26 mouse cellular contexts compared by ENCODE assay signal in genomic region chr19:46564043-46564462, GRCm38 (mm10). TPM values are rescaled to one million over a fixed set of nuclear protein-coding genes. Genes with fewer than 3 reads are reported as not detected.
DNase-seq lines count a peak whose midpoint lies in the region; ATAC-seq and TF ChIP-seq lines count a peak whose summit lies in the region.
"Had no signal": no experiment of that assay in that cellular context is flagged by ENCODE, and none has a peak within 500 bp of the region (broad histone marks: within the 10 kb centered on the region; RNA-seq: fewer than 3 reads in every experiment).

No protein-coding gene starts in this region.

- no peak for TF ChIP-seq CTCF in gastrocnemius, adult 2 months (IDR thresholded peaks at IDR 0.05)

- H3K27ac ChIP-seq in gastrocnemius, adult 2 months: peak overlapping the region; percentile 92
- no peak overlapping the region; the same call in 1 of the 2 replicates for H3K27ac ChIP-seq in heart, embryonic 16.5 days (ENCODE audit: low read length)
- H3K27ac ChIP-seq in heart, embryonic 11.5 days (ENCODE audit: low read depth, low read length): no peak overlapping the region
- H3K27ac ChIP-seq in midbrain, embryonic 12.5 days (replicated peaks): no peak overlapping the region
- H3K27ac ChIP-seq in midbrain, embryonic 10.5 days (replicated peaks): no peak overlapping the region
- H3K27ac ChIP-seq in forebrain, embryonic 11.5 days (ENCODE audit: low read depth, low read length): no peak overlapping the region
- H3K27ac ChIP-seq: embryonic facial prominence, embryonic 13.5 days; forebrain, embryonic 10.5 days; hindbrain, embryonic 15.5 days; liver, embryonic 13.5 days; macrophage; neural tube, embryonic 13.5 days; stomach, embryonic 15.5 days had no signal

- peaks cover 16% of the 10 kb centered on the region for H3K4me1 ChIP-seq in heart, embryonic 16.5 days (ENCODE audit: control insufficient read depth, insufficient read depth, low read length)
- peaks cover 17% of the 10 kb centered on the region for H3K4me1 ChIP-seq in heart, embryonic 11.5 days (ENCODE audit: control insufficient read depth, insufficient read depth, low read length)
- H3K4me1 ChIP-seq in midbrain, embryonic 12.5 days: no peaks in the 10 kb centered on the region
- H3K4me1 ChIP-seq in midbrain, embryonic 10.5 days: peaks cover 3% of the 10 kb centered on the region; the same call in 1 of the 2 replicates
- H3K4me1 ChIP-seq in forebrain, embryonic 11.5 days (replicated peaks; ENCODE audit: control insufficient read depth, insufficient read depth, low read length): no peaks in the 10 kb centered on the region
- H3K4me1 ChIP-seq: hindbrain, embryonic 15.5 days had no signal

- H3K36me3 ChIP-seq in heart, embryonic 16.5 days (ENCODE audit: control insufficient read depth, insufficient read depth): no peaks in the 10 kb centered on the region
- no peaks in the 10 kb centered on the region; the same call in 1 of the 2 replicates for H3K36me3 ChIP-seq in heart, embryonic 11.5 days (ENCODE audit: control insufficient read depth, insufficient read depth, low read length)
- peaks cover 12% of the 10 kb centered on the region for H3K36me3 ChIP-seq in midbrain, embryonic 12.5 days
- H3K36me3 ChIP-seq in midbrain, embryonic 10.5 days: peaks cover 45% of the 10 kb centered on the region
- no peaks in the 10 kb centered on the region for H3K36me3 ChIP-seq in forebrain, embryonic 11.5 days (ENCODE audit: control insufficient read depth, insufficient read depth, low read length)
- H3K36me3 ChIP-seq: G1E; liver, embryonic 13.5 days; stomach, embryonic 15.5 days had no signal

- H3K9ac ChIP-seq in heart, embryonic 16.5 days (ENCODE audit: low read length): no peak overlapping the region
- no peak overlapping the region for H3K9ac ChIP-seq in heart, embryonic 11.5 days (ENCODE audit: low read depth, low read length)
- 0 out of 2 replicates have a peak overlapping the region, but pooled peaks have one; percentile 6 for H3K9ac ChIP-seq in midbrain, embryonic 12.5 days (replicated peaks)
- H3K9ac ChIP-seq in forebrain, embryonic 11.5 days (ENCODE audit: low read length): no peak overlapping the region
- H3K9ac ChIP-seq: embryonic facial prominence, embryonic 13.5 days; forebrain, postnatal 0 days; hindbrain, embryonic 15.5 days; liver, embryonic 13.5 days; neural tube, embryonic 13.5 days; stomach, embryonic 15.5 days had no signal

- no peak overlapping the region for H3K4me3 ChIP-seq in gastrocnemius, adult 2 months
- H3K4me3 ChIP-seq in heart, embryonic 16.5 days (ENCODE audit: low read length): no peak overlapping the region
- no peak overlapping the region for H3K4me3 ChIP-seq in heart, embryonic 11.5 days (ENCODE audit: low read depth, low read length)
- no peak overlapping the region for H3K4me3 ChIP-seq in midbrain, embryonic 12.5 days
- H3K4me3 ChIP-seq in midbrain, embryonic 10.5 days: no peak overlapping the region
- no peak overlapping the region for H3K4me3 ChIP-seq in forebrain, embryonic 11.5 days (ENCODE audit: low read depth, low read length)
- H3K4me3 ChIP-seq: embryonic facial prominence, embryonic 13.5 days; forebrain, embryonic 10.5 days; hindbrain, embryonic 15.5 days; liver, embryonic 13.5 days; neural tube, embryonic 13.5 days; stomach, embryonic 15.5 days had no signal

- no peaks in the 10 kb centered on the region for H3K27me3 ChIP-seq in heart, embryonic 16.5 days (ENCODE audit: control insufficient read depth, insufficient read depth, low read length)
- no peaks in the 10 kb centered on the region for H3K27me3 ChIP-seq in heart, embryonic 11.5 days (ENCODE audit: control insufficient read depth, insufficient read depth, low read length)
- H3K27me3 ChIP-seq in midbrain, embryonic 12.5 days: no peaks in the 10 kb centered on the region
- no peaks in the 10 kb centered on the region for H3K27me3 ChIP-seq in midbrain, embryonic 10.5 days (ENCODE audit: low read depth, poor library complexity, severe bottlenecking)
- no peaks in the 10 kb centered on the region for H3K27me3 ChIP-seq in forebrain, embryonic 11.5 days (ENCODE audit: control insufficient read depth, insufficient read depth, low read length)
- H3K27me3 ChIP-seq: embryonic facial prominence, embryonic 13.5 days; hindbrain, embryonic 15.5 days; liver, embryonic 13.5 days; neural tube, embryonic 13.5 days; stomach, embryonic 15.5 days had no signal

- intact Hi-C loops in gastrocnemius, adult 2 months (cut with DNase I): no loop called here
- intact Hi-C loops in gastrocnemius, postnatal 36 days (cut with DNase I): loop anchor here (5.0 kb wide), 1 partner anchor 62 kb away; the partner anchor contains the start of gene Trim8

- WGBS in heart, embryonic 16.5 days: 79% methylated on average over 14 of the region's 14 CpGs
- WGBS in heart, embryonic 11.5 days (ENCODE audit: insufficient replicate concordance): 76% methylated on average over 14 of the region's 14 CpGs
- 79% methylated on average over 14 of the region's 14 CpGs for WGBS in midbrain, embryonic 12.5 days
- 85% methylated on average over 14 of the region's 14 CpGs for WGBS in midbrain, embryonic 10.5 days
- WGBS in forebrain, embryonic 11.5 days: 76% methylated on average over 14 of the region's 14 CpGs

- 0 out of 2 replicates have a peak, but pooled peaks have one; percentile 11 for ATAC-seq in heart, embryonic 16.5 days (replicated peaks; ENCODE audit: extremely low read depth, insufficient read depth, low FRiP score)
- ATAC-seq in heart, embryonic 11.5 days (replicated peaks; ENCODE audit: insufficient number of reproducible peaks, low FRiP score, low TSS enrichment): no peak
- no peak for ATAC-seq in midbrain, embryonic 12.5 days (ENCODE audit: low FRiP score, low read depth)
- ATAC-seq in monocyte, adult 5-6 weeks (replicated peaks; ENCODE audit: insufficient number of reproducible peaks, low FRiP score, low TSS enrichment, poor library complexity, severe bottlenecking): 0 out of 2 replicates have a peak, but pooled peaks have one; percentile 13
- no peak for ATAC-seq in forebrain, embryonic 11.5 days (replicated peaks; ENCODE audit: low FRiP score)
- ATAC-seq: CD4-positive, CD25-positive, alpha-beta regulatory T cell, adult 4 months; forebrain, postnatal 0 days had no signal

- no peak overlapping the region for H3K4me2 ChIP-seq in heart, embryonic 16.5 days (ENCODE audit: low read depth, low read length)
- no peak overlapping the region for H3K4me2 ChIP-seq in heart, embryonic 11.5 days
- no peak overlapping the region for H3K4me2 ChIP-seq in midbrain, embryonic 12.5 days (replicated peaks)
- H3K4me2 ChIP-seq in forebrain, embryonic 11.5 days (ENCODE audit: low read depth, low read length, severe bottlenecking): no peak overlapping the region
- H3K4me2 ChIP-seq: embryonic facial prominence, embryonic 13.5 days; hindbrain, embryonic 15.5 days; liver, embryonic 13.5 days; neural tube, embryonic 13.5 days; stomach, embryonic 15.5 days had no signal

- no peaks in the 10 kb centered on the region for H3K9me3 ChIP-seq in heart, embryonic 16.5 days (replicated peaks; ENCODE audit: control insufficient read depth, low read length)
- H3K9me3 ChIP-seq in heart, embryonic 11.5 days (replicated peaks; ENCODE audit: control insufficient read depth, low read length): no peaks in the 10 kb centered on the region
- H3K9me3 ChIP-seq in midbrain, embryonic 12.5 days: no peaks in the 10 kb centered on the region
- H3K9me3 ChIP-seq in midbrain, embryonic 10.5 days (replicated peaks): 0 out of 2 replicates have a peak, but pooled peaks cover 4% of the 10 kb centered on the region
- H3K9me3 ChIP-seq in forebrain, embryonic 11.5 days (ENCODE audit: control insufficient read depth, low read length): no peaks in the 10 kb centered on the region; the same call in 1 of the 2 replicates
- H3K9me3 ChIP-seq: embryonic facial prominence, embryonic 13.5 days; G1E; hindbrain, embryonic 15.5 days; liver, embryonic 13.5 days; neural tube, embryonic 13.5 days; stomach, embryonic 15.5 days had no signal

- DNase-seq in gastrocnemius, adult 2 months: no peak
- no peak for DNase-seq in gastrocnemius, postnatal 36 days
- DNase-seq in midbrain, embryonic 10.5 days (ENCODE audit: low spot score): no peak
- DNase-seq in forebrain, embryonic 11.5 days (ENCODE audit: low spot score): no peak
- DNase-seq: adrenal gland, adult 8-10 months; cerebellum, adult 9-10 months; forebrain, postnatal 0 days; kidney, adult 18-20 months; kidney, postnatal 4 days; left cerebral cortex, postnatal 4 days; liver, embryonic 13.5 days; lung, adult 2 months; lung, postnatal 10 days; right cerebral cortex, postnatal 4 days had no signal

RNA-seq across cellular contexts. Expression of gene Arl3, which starts 8.9 kb away (rescaled TPM):
- 10 to 100 TPM; 64.0 to 67.7 TPM for total RNA-seq in gastrocnemius, adult 2 months (2021)
- 10 to 100 TPM; 44.6 to 60.8 TPM for total RNA-seq in gastrocnemius, postnatal 36 days (2021)
- polyA plus RNA-seq in heart, embryonic 16.5 days (2015; fragmentation: Nextera tagmentation; extraction: Ambion mirVana): 95.6 and 101 TPM in 2 replicates
- polyA plus RNA-seq in heart, embryonic 11.5 days (2014; fragmentation: Nextera tagmentation; extraction: Ambion mirVana): 67.5 and 83.5 TPM in 2 replicates
- 201 and 208 TPM in 2 replicates for polyA plus RNA-seq in midbrain, embryonic 12.5 days (2016; fragmentation: Nextera tagmentation; extraction: Ambion mirVana)
- polyA plus RNA-seq in midbrain, embryonic 10.5 days (2016; fragmentation: Nextera tagmentation; extraction: Ambion mirVana): 207 and 216 TPM in 2 replicates
- total RNA-seq in monocyte, adult 5-6 weeks (2017): 7.1 to 26.2 TPM (median 18.2 TPM) in 3 replicates
- 152 and 154 TPM in 2 replicates for polyA plus RNA-seq in forebrain, embryonic 11.5 days (2014; fragmentation: Nextera tagmentation; extraction: Ambion mirVana)

RNA-seq across cellular contexts. Expression of gene Sfxn2, which starts 9.1 kb away (rescaled TPM):
- total RNA-seq in gastrocnemius, adult 2 months (2021): 1 to 10 TPM; 3.2 to 3.7 TPM
- total RNA-seq in gastrocnemius, postnatal 36 days (2021): 1 to 10 TPM; 2.7 to 4.1 TPM
- polyA plus RNA-seq in heart, embryonic 16.5 days (2015; fragmentation: Nextera tagmentation; extraction: Ambion mirVana): 10.0 and 11.4 TPM in 2 replicates
- polyA plus RNA-seq in heart, embryonic 11.5 days (2014; fragmentation: Nextera tagmentation; extraction: Ambion mirVana): 8.1 and 10.5 TPM in 2 replicates
- 11.9 and 14.2 TPM in 2 replicates for polyA plus RNA-seq in midbrain, embryonic 12.5 days (2016; fragmentation: Nextera tagmentation; extraction: Ambion mirVana)
- 17.0 and 18.1 TPM in 2 replicates for polyA plus RNA-seq in midbrain, embryonic 10.5 days (2016; fragmentation: Nextera tagmentation; extraction: Ambion mirVana)
- 8.9 to 11.1 TPM (median 10.2 TPM) in 3 replicates for total RNA-seq in monocyte, adult 5-6 weeks (2017)
- polyA plus RNA-seq in forebrain, embryonic 11.5 days (2014; fragmentation: Nextera tagmentation; extraction: Ambion mirVana): 10.9 and 14.6 TPM in 2 replicates

RNA-seq across cellular contexts. Expression of gene Wbp1l, which starts 34.8 kb away (rescaled TPM):
- 100 to 1,000 TPM in 1 of 2 experiments, 10 to 100 TPM in 1; 65.4 to 101 TPM for total RNA-seq in gastrocnemius, adult 2 months (2021)
- total RNA-seq in gastrocnemius, postnatal 36 days (2021): 10 to 100 TPM; 56.2 to 66.2 TPM
- polyA plus RNA-seq in heart, embryonic 16.5 days (2015; fragmentation: Nextera tagmentation; extraction: Ambion mirVana): 60.5 and 63.3 TPM in 2 replicates
- polyA plus RNA-seq in heart, embryonic 11.5 days (2014; fragmentation: Nextera tagmentation; extraction: Ambion mirVana): 41.5 and 45.9 TPM in 2 replicates
- 47.6 and 51.5 TPM in 2 replicates for polyA plus RNA-seq in midbrain, embryonic 12.5 days (2016; fragmentation: Nextera tagmentation; extraction: Ambion mirVana)
- 45.7 and 51.8 TPM in 2 replicates for polyA plus RNA-seq in midbrain, embryonic 10.5 days (2016; fragmentation: Nextera tagmentation; extraction: Ambion mirVana)
- 45.5 to 72.9 TPM (median 56.5 TPM) in 3 replicates for total RNA-seq in monocyte, adult 5-6 weeks (2017)
- 41.3 and 41.4 TPM in 2 replicates for polyA plus RNA-seq in forebrain, embryonic 11.5 days (2014; fragmentation: Nextera tagmentation; extraction: Ambion mirVana)

Comparison
In these comparisons a context has a peak if more than half of its experiments do, and no peak if none do; other contexts are left out.
1. ATAC-seq: peak in heart, embryonic 16.5 days (single experiment) and monocyte, adult 5-6 weeks (single experiment); none in heart, embryonic 11.5 days (single experiment), midbrain, embryonic 12.5 days (single experiment) and forebrain, embryonic 11.5 days (single experiment).